Mouse (Mus musculus): ENCODE measurements around the gene Zfp326.

Gene Zfp326

GRCm38 (mm10) chr5:105867427-105867826 lies 8.9 kb upstream of the Zfp326 start:
- no peak for DNase-seq (ENCODE audit: low spot score)

- DNase-seq (ENCODE audit: low spot score): no peak
These were observed 8.4 kb upstream of the Zfp326 start for GRCm38 (mm10) chr5:105867841-105868447.

GRCm38 (mm10) chr5:105868593-105868992 lies 7.8 kb upstream of the Zfp326 start:
- DNase-seq (ENCODE audit: low spot score): peak; percentile 40

- no peak for DNase-seq (ENCODE audit: low spot score)
These were observed 6.6 kb upstream of the Zfp326 start for GRCm38 (mm10) chr5:105869739-105870138.

GRCm38 (mm10) chr5:105871140-105871539 lies 5.2 kb upstream of the Zfp326 start:
- no peak for DNase-seq (ENCODE audit: low spot score)

- no peak for DNase-seq (ENCODE audit: low spot score)
These were observed 4.2 kb upstream of the Zfp326 start for GRCm38 (mm10) chr5:105872176-105872575.

GRCm38 (mm10) chr5:105872916-105873315 lies 3.4 kb upstream of the Zfp326 start:
- DNase-seq (ENCODE audit: low spot score): no peak

- no peak for DNase-seq (ENCODE audit: low spot score)
These were observed 2.6 kb upstream of the Zfp326 start for GRCm38 (mm10) chr5:105873774-105874173.

- no peak for DNase-seq (ENCODE audit: low spot score)
These were observed 1.9 kb upstream of the Zfp326 start for GRCm38 (mm10) chr5:105874476-105874875.

GRCm38 (mm10) chr5:105876925-105877774 lies 785 bp downstream of the Zfp326 start:
- DNase-seq (ENCODE audit: low spot score): no peak

GRCm38 (mm10) chr5:105887317-105887716 lies 11.0 kb downstream of the Zfp326 start:
- no peak for DNase-seq (ENCODE audit: low spot score)

- DNase-seq (ENCODE audit: low spot score): no peak
These were observed 21.8 kb downstream of the Zfp326 start for GRCm38 (mm10) chr5:105898161-105898560.

GRCm38 (mm10) chr5:105909209-105909608 lies 32.8 kb downstream of the Zfp326 start:
- no peak for DNase-seq (ENCODE audit: low spot score)

- DNase-seq (ENCODE audit: low spot score): no peak
These were observed 33.3 kb downstream of the Zfp326 start for GRCm38 (mm10) chr5:105909671-105910070.

GRCm38 (mm10) chr5:105911498-105911897 lies 35.1 kb downstream of the Zfp326 start:
- no peak for DNase-seq (ENCODE audit: low spot score)

- no peak for DNase-seq (ENCODE audit: low spot score)
These were observed 41.0 kb downstream of the Zfp326 start for GRCm38 (mm10) chr5:105917398-105917797.

- DNase-seq (ENCODE audit: low spot score): no peak
These were observed 41.9 kb downstream of the Zfp326 start for GRCm38 (mm10) chr5:105918289-105918688.

GRCm38 (mm10) chr5:105922818-105923487 lies 46.6 kb downstream of the Zfp326 start:
- no peak for DNase-seq (ENCODE audit: low spot score)

- no peak for DNase-seq (ENCODE audit: low spot score)
These were observed 48.0 kb downstream of the Zfp326 start for GRCm38 (mm10) chr5:105924347-105924746.

GRCm38 (mm10) chr5:105925568-105926255 lies 49.3 kb downstream of the Zfp326 start:
- no peak for DNase-seq (ENCODE audit: low spot score)

- DNase-seq (ENCODE audit: low spot score): no peak
These were observed 53.9 kb downstream of the Zfp326 start for GRCm38 (mm10) chr5:105930282-105930681.

- DNase-seq (ENCODE audit: low spot score): no peak
These were observed 56.0 kb downstream of the Zfp326 start for GRCm38 (mm10) chr5:105932392-105932791.
